Mouse (Mus musculus): ENCODE measurements at regions not wholly inside any gene's neighbourhood (a gene's known extent, or its start where the extent isn't known, plus 50 kb on each side); places are given as distances from the start of the nearest gene placed in this dataset.

- no peak for TF ChIP-seq HCFC1 (IDR thresholded peaks at IDR 0.05; ENCODE audit: borderline replicate concordance, insufficient read depth, low read length)
- TF ChIP-seq ZC3H11A (IDR thresholded peaks at IDR 0.05; ENCODE audit: borderline replicate concordance, low read depth, low read length), result no peak
Observed at GRCm38 (mm10) chr4:137189801-137190200, 87.5 kb upstream of the Wnt4 start.
